Mouse (Mus musculus) cerebellum, adult 9-10 months (tissue): ENCODE data around the gene A2ml1.

ENCODE experiments used
- DNase-seq: peaks from one replicate; pipeline ENCODE4 v3.0.0; 2022

Gene A2ml1

GRCm38 (mm10) chr6:128549463-128550452 is 31.6 kb downstream of the A2ml1 start:
- DNase-seq = no peak

- no peak for DNase-seq
These were observed 32.9 kb downstream of the A2ml1 start for GRCm38 (mm10) chr6:128548532-128548931.

GRCm38 (mm10) chr6:128545402-128545801 is 36.0 kb downstream of the A2ml1 start:
- DNase-seq = no peak

GRCm38 (mm10) chr6:128543226-128543625 is 38.2 kb downstream of the A2ml1 start:
- no peak for DNase-seq

- DNase-seq = no peak
These were observed 46.2 kb downstream of the A2ml1 start for GRCm38 (mm10) chr6:128535250-128535649.

GRCm38 (mm10) chr6:128533296-128533695 is 48.1 kb downstream of the A2ml1 start:
- DNase-seq = no peak

GRCm38 (mm10) chr6:128532701-128533100 is 48.7 kb downstream of the A2ml1 start:
- no peak for DNase-seq

GRCm38 (mm10) chr6:128528491-128528890 is 52.9 kb downstream of the A2ml1 start:
- DNase-seq = no peak

- no peak for DNase-seq
These were observed 54.3 kb downstream of the A2ml1 start for GRCm38 (mm10) chr6:128527110-128527509.

GRCm38 (mm10) chr6:128526601-128527000 is 54.8 kb downstream of the A2ml1 start, which contains the start of gene Pzp:
TSS of gene Pzp (minus strand) at chr6:128526720.
- DNase-seq = no peak

- DNase-seq = no peak
These were observed 55.6 kb downstream of the A2ml1 start for GRCm38 (mm10) chr6:128525801-128526200.

GRCm38 (mm10) chr6:128523360-128523759 is 58.0 kb downstream of the A2ml1 start:
- no peak for DNase-seq

- no peak for DNase-seq
These were observed 62.2 kb downstream of the A2ml1 start for GRCm38 (mm10) chr6:128519159-128519558.

- no peak for DNase-seq
These were observed 75.7 kb downstream of the A2ml1 start for GRCm38 (mm10) chr6:128505676-128506236.

- no peak for DNase-seq
These were observed 76.7 kb downstream of the A2ml1 start for GRCm38 (mm10) chr6:128504743-128505142.

- no peak for DNase-seq
These were observed 86.1 kb downstream of the A2ml1 start for GRCm38 (mm10) chr6:128495346-128495745.

- DNase-seq = no peak
These were observed 86.6 kb downstream of the A2ml1 start for GRCm38 (mm10) chr6:128494646-128495331.

GRCm38 (mm10) chr6:128491916-128492315 is 89.5 kb downstream of the A2ml1 start:
- DNase-seq = no peak

- no peak for DNase-seq
These were observed 91.3 kb downstream of the A2ml1 start for GRCm38 (mm10) chr6:128490141-128490540.
